ENCODE assay signal across 8 mouse cellular contexts in the genomic region with DNA sequence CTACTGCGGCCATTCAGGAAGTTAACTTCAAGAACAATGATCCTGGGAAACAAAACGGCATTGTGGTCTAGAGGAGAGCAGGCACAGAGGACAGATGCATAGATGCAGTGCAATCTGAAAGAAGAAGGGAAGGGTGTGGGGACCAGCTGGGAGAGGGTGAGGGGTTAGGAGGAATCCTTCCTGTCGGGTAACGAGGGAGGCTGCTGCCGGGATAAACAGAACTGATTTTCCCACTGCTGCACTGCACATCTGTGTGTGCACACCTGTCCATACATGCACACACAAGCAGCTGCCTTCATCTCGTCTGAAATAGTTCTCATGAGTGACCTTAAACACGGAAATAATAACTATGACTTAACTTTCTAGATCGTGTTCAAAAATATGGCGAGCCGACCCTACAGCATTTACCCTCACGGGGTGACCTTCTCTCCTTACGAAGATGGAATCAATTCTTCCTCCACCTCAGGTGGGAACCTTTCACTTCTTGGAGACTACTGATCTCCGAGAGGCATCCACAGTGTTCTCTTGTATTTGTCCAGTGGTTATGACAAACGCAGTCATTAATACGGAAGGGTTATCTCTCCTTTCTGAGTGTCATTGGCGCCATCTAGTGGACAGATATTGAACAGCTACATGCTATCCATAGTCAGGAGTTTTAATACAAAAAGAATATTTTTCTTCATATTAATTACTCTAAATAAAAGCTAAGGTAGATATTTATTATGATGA. TPM values are rescaled to one million over a fixed set of nuclear protein-coding genes. Genes with fewer than 3 reads are reported as not detected.
DNase-seq lines count a peak whose midpoint lies in the region; ATAC-seq and TF ChIP-seq lines count a peak whose summit lies in the region.

No protein-coding gene starts in this region.

- ATAC-seq in intestine, embryonic 14.5 days (replicated peaks; ENCODE audit: low FRiP score, low TSS enrichment, low read depth) = peak; percentile 66; the same call in 1 of the 2 replicates
- peak; percentile 83 for ATAC-seq in midbrain, embryonic 13.5 days

- TF ChIP-seq CTCF in gastrocnemius, adult 2 months (IDR thresholded peaks at IDR 0.05) = peak; percentile 87

- H3K4me3 ChIP-seq in gastrocnemius, adult 2 months = peak overlapping the region; percentile 60
- H3K4me3 ChIP-seq in intestine, embryonic 14.5 days (ENCODE audit: low read depth, low read length) = peak overlapping the region; percentile 19; the same call in 1 of the 2 replicates
- H3K4me3 ChIP-seq in midbrain, embryonic 13.5 days (replicated peaks) = peak overlapping the region; percentile 16; the same call in 1 of the 2 replicates

- peak overlapping the region; percentile 44 for H3K4me2 ChIP-seq in intestine, embryonic 14.5 days (ENCODE audit: low read length)
- H3K4me2 ChIP-seq in midbrain, embryonic 13.5 days (replicated peaks) = peak overlapping the region; percentile 39

- DNase-seq in ovary, postnatal 14 days (ENCODE audit: low spot score) = peak; percentile 76
- no peak for DNase-seq in ovary, postnatal 36 days (ENCODE audit: low spot score)
- peak; percentile 21 to 72 for DNase-seq in cerebellum, postnatal 25 days
- peak; percentile 40 for DNase-seq in gastrocnemius, adult 2 months
- DNase-seq in intestine, embryonic 14.5 days (ENCODE audit: low spot score) = peak; percentile 85
- peak; percentile 56 for DNase-seq in left cerebral cortex, postnatal 4 days
- peak; percentile 57 to 82 for DNase-seq in spleen, postnatal 4 days (ENCODE audit: low spot score in 2 of 2)

- intact Hi-C loops in gastrocnemius, adult 2 months (cut with DNase I) = no loop called here
- intact Hi-C loops in left cerebral cortex, postnatal 4 days (cut with DNase I) = no loop called here

- H3K9ac ChIP-seq in intestine, embryonic 14.5 days (ENCODE audit: low read length) = no peak overlapping the region
- no peak overlapping the region; the same call in 1 of the 2 replicates for H3K9ac ChIP-seq in midbrain, embryonic 13.5 days (replicated peaks)

- H3K4me1 ChIP-seq in intestine, embryonic 14.5 days (replicated peaks; ENCODE audit: control insufficient read depth, insufficient read depth, low read length) = no peaks in the 10 kb centered on the region
- peaks cover 3% of the 10 kb centered on the region; the same call in 1 of the 2 replicates for H3K4me1 ChIP-seq in midbrain, embryonic 13.5 days (replicated peaks)

- H3K27ac ChIP-seq in gastrocnemius, adult 2 months = no peak overlapping the region
- no peak overlapping the region for H3K27ac ChIP-seq in intestine, embryonic 14.5 days (ENCODE audit: low read depth)
- no peak overlapping the region for H3K27ac ChIP-seq in midbrain, embryonic 13.5 days

- H3K36me3 ChIP-seq in intestine, embryonic 14.5 days (ENCODE audit: control insufficient read depth, insufficient read depth, low read length) = no peaks in the 10 kb centered on the region
- H3K36me3 ChIP-seq in midbrain, embryonic 13.5 days = no peaks in the 10 kb centered on the region

- H3K27me3 ChIP-seq in intestine, embryonic 14.5 days (replicated peaks; ENCODE audit: control insufficient read depth, insufficient read depth, low read length) = no peaks in the 10 kb centered on the region
- H3K27me3 ChIP-seq in midbrain, embryonic 13.5 days = 0 out of 2 replicates have a peak, but pooled peaks cover 5% of the 10 kb centered on the region

- WGBS in intestine, embryonic 14.5 days = 38% methylated on average over 16 of the region's 16 CpGs
- 48% methylated on average over 16 of the region's 16 CpGs for WGBS in midbrain, embryonic 13.5 days

- H3K9me3 ChIP-seq in intestine, embryonic 14.5 days (ENCODE audit: control insufficient read depth, low read length) = no peaks in the 10 kb centered on the region
- no peaks in the 10 kb centered on the region for H3K9me3 ChIP-seq in midbrain, embryonic 13.5 days

RNA-seq across cellular contexts. Expression of gene F5, which starts 32.7 kb away (rescaled TPM):
- total RNA-seq in gastrocnemius, adult 2 months (2021) = under 1 TPM; 0.05 to 0.08 TPM
- polyA plus RNA-seq in intestine, embryonic 14.5 days (2014; fragmentation: Nextera tagmentation; extraction: Ambion mirVana) = 0.58 and 0.60 TPM in 2 replicates
- under 1 TPM; 0.14 to 0.24 TPM for total RNA-seq in left cerebral cortex, postnatal 4 days (2021)
- polyA plus RNA-seq in midbrain, embryonic 13.5 days (2015; fragmentation: Nextera tagmentation; extraction: Ambion mirVana) = 0.07 and 0.08 TPM in 2 replicates
